Mouse (Mus musculus): ENCODE measurements around the gene Polr2e.

- TF ChIP-seq CTCF (conservative IDR thresholded peaks at IDR 0.05; ENCODE audit: low read length) (no peak), POU5F1 (IDR thresholded peaks at IDR 0.05; ENCODE audit: borderline replicate concordance, low read length) (no peak), NANOG (IDR thresholded peaks at IDR 0.05; ENCODE audit: borderline replicate concordance, low read length) (no peak)
Observed at GRCm38 (mm10) chr10:80024229-80025043, 15.2 kb downstream of the Polr2e start.
